Mouse (Mus musculus): ENCODE data around the gene Dhx40.

DNA sequence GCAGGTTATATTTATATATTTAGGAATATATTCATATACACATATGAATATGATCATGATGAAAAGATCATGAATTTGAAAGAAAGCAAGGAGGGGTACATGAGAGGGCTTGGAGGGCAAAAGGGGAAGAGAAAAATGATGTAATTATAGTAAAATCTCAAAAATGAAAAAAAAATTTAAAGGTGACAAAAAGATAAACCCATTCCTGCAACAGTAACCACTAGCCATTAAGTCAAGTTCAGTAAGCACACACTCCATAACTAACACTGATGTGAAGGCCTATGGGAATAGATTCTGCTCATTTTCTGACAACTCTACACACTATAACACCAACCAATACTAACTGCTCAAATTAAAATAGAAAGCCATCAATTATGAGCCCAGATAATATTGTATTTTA lies 81.9 kb downstream of the Dhx40 start:
- TF ChIP-seq MYOD1 (IDR thresholded peaks at IDR 0.05; ENCODE audit: control insufficient read depth in 1 of 3, insufficient read length in 2 of 3, low read depth in 2 of 3) (no peak), USF1 (IDR thresholded peaks at IDR 0.05; ENCODE audit: low read depth) (no peak), MAX (IDR thresholded peaks at IDR 0.05; ENCODE audit: low read depth) (no peak), POLR2A (IDR thresholded peaks at IDR 0.05; ENCODE audit: insufficient read length, low read depth) (no peak), REST (IDR thresholded peaks at IDR 0.05; ENCODE audit: insufficient read depth, insufficient read length) (no peak), POLR2AphosphoS2 (IDR thresholded peaks at IDR 0.05; ENCODE audit: insufficient read length, low read depth) (no peak), TCF12 (IDR thresholded peaks at IDR 0.05; ENCODE audit: insufficient read depth, poor library complexity, severe bottlenecking) (no peak), MYOG (IDR thresholded peaks at IDR 0.05; ENCODE audit: control insufficient read depth in 1 of 3, insufficient read depth in 1 of 3, insufficient read length in 2 of 3, low read depth in 2 of 3) (no peak), E2F4 (IDR thresholded peaks at IDR 0.05; ENCODE audit: insufficient read depth) (no peak)
